Mouse (Mus musculus): ENCODE data around the gene Dusp7. TPM values are rescaled to one million over a fixed set of nuclear protein-coding genes. Genes with fewer than 3 reads are reported as not detected.

Gene Dusp7
- total and polyA plus RNA-seq, 3 experiments: 5.5 to 12.2 TPM; not detected in 1

DNA sequence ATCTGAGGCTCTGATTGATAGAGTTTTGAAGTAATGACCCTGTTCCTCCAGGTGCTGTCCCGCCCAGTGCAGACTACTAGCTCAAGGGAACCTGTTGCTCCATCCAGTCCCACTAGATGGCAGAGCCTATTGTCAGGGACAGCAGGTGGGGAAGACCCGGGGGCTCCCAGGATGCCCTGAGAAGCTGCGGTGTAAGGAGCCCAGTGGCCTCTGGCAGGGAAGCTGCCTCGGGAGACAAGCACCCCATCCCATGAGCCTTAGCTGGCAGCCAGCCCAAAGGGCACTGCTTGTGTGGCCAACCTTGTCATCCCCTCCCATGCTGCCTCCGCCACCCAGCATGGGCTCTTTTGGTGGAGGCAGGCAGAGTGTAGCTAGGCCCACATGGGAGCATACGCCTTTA is 17.3 kb upstream of the Dusp7 start:
- no peaks in the 10 kb centered on the region for H3K36me3 ChIP-seq (ENCODE audit: control insufficient read depth in 1 of 2, insufficient read depth in 2 of 2, low read length in 2 of 2)
- no peak for DNase-seq (ENCODE audit: low read depth, low spot score)
- TF ChIP-seq CTCF (IDR thresholded peaks at IDR 0.05 in 2 of 3, conservative IDR thresholded peaks at IDR 0.05 in 1 of 3; ENCODE audit: control insufficient read depth in 1 of 3, insufficient read depth in 1 of 3, low read depth in 2 of 3, low read length in 3 of 3, poor library complexity in 1 of 3, severe bottlenecking in 1 of 3): peak in 2 of 3 experiments; percentile 4 to 13; a peak in 1 of 6 replicates
- peak; percentile 21; the same call in 1 of the 2 replicates for TF ChIP-seq SMC3 (IDR thresholded peaks at IDR 0.05; ENCODE audit: low read depth, low read length)
- TF ChIP-seq GABPA (IDR thresholded peaks at IDR 0.05; ENCODE audit: low read depth, low read length): no peak
- no peaks in the 10 kb centered on the region for H3K27me3 ChIP-seq (ENCODE audit: control insufficient read depth in 1 of 2, insufficient read depth in 2 of 2, low read length in 2 of 2)
- no peaks in the 10 kb centered on the region for H3K4me1 ChIP-seq (ENCODE audit: control insufficient read depth in 1 of 2, insufficient read depth in 2 of 2, low read length in 2 of 2)
- no peak overlapping the region for H3K4me3 ChIP-seq (ENCODE audit: control insufficient read depth in 1 of 2, insufficient read depth in 1 of 2, low read depth in 2 of 2, low read length in 2 of 2)
- no peak overlapping the region for H3K27ac ChIP-seq (ENCODE audit: control insufficient read depth, low read depth, low read length)
- H3K9me3 ChIP-seq (replicated peaks; ENCODE audit: insufficient read depth, low read length): no peaks in the 10 kb centered on the region
- H3K79me2 ChIP-seq (ENCODE audit: control insufficient read depth, insufficient read depth, low read length, poor library complexity): no peaks in the 10 kb centered on the region
- no peak overlapping the region for H3K9ac ChIP-seq (ENCODE audit: control insufficient read depth, low read depth, low read length, poor library complexity, severe bottlenecking)

DNA sequence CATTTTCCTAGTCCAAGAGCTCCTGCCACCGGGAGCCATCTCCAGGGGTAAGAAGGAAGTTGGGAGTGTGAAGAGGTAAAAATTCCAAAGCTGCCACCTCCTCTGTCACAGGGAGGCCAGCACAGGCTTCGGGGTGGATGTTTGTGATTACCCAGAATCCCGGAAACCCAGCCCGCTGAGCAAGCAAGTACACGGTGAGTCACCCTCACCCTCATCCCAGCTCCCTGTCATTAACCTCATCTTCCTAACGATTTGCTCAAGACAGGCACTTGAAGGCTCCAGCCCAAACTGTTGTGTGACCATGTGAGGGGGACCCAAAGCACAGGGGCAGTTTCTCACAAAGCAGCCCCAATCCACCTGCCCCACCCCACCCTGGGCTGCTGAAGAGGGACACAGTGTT is 14.7 kb upstream of the Dusp7 start:
- Histone ChIP-seq H3K79me2 (ENCODE audit: control insufficient read depth, insufficient read depth, low read length, poor library complexity) (no peaks in the 10 kb centered on the region), H3K27ac (ENCODE audit: control insufficient read depth, low read depth, low read length) (no peak overlapping the region), H3K36me3 (ENCODE audit: control insufficient read depth in 1 of 2, insufficient read depth in 2 of 2, low read length in 2 of 2) (no peaks in the 10 kb centered on the region), H3K9me3 (replicated peaks; ENCODE audit: insufficient read depth, low read length) (no peaks in the 10 kb centered on the region), H3K9ac (ENCODE audit: control insufficient read depth, low read depth, low read length, poor library complexity, severe bottlenecking) (no peak overlapping the region), H3K27me3 (ENCODE audit: control insufficient read depth in 1 of 2, insufficient read depth in 2 of 2, low read length in 2 of 2) (no peaks in the 10 kb centered on the region), H3K4me3 (ENCODE audit: control insufficient read depth in 1 of 2, insufficient read depth in 1 of 2, low read depth in 2 of 2, low read length in 2 of 2) (no peak overlapping the region), H3K4me1 (ENCODE audit: control insufficient read depth in 1 of 2, insufficient read depth in 2 of 2, low read length in 2 of 2) (no peaks in the 10 kb centered on the region)
- TF ChIP-seq ZC3H11A (IDR thresholded peaks at IDR 0.05; ENCODE audit: low read depth, low read length) (no peak), UBTF (IDR thresholded peaks at IDR 0.05; ENCODE audit: borderline replicate concordance, insufficient read depth, low read depth, low read length) (no peak), MEF2A (IDR thresholded peaks at IDR 0.05; ENCODE audit: extremely low read depth, insufficient replicate concordance, low read depth, low read length, poor library complexity, severe bottlenecking) (no peak), CHD1 (IDR thresholded peaks at IDR 0.05; ENCODE audit: low read depth, low read length) (no peak), NRF1 (IDR thresholded peaks at IDR 0.05; ENCODE audit: insufficient read depth, low read depth, low read length, poor library complexity, severe bottlenecking) (no peak), SMC3 (IDR thresholded peaks at IDR 0.05; ENCODE audit: low read depth, low read length) (no peak), BHLHE40 (IDR thresholded peaks at IDR 0.05; ENCODE audit: borderline replicate concordance, low read depth, low read length) (no peak), RCOR1 (IDR thresholded peaks at IDR 0.05; ENCODE audit: low read depth, low read length) (no peak), NELFE (IDR thresholded peaks at IDR 0.05; ENCODE audit: low read depth, low read length) (no peak), SIN3A (IDR thresholded peaks at IDR 0.05; ENCODE audit: low read length) (no peak), ETS1 (IDR thresholded peaks at IDR 0.05; ENCODE audit: low read depth, low read length) (no peak), CTCF (IDR thresholded peaks at IDR 0.05 in 2 of 3, conservative IDR thresholded peaks at IDR 0.05 in 1 of 3; ENCODE audit: control insufficient read depth in 1 of 3, insufficient read depth in 1 of 3, low read depth in 2 of 3, low read length in 3 of 3, poor library complexity in 1 of 3, severe bottlenecking in 1 of 3) (no peak), TAL1 (IDR thresholded peaks at IDR 0.05; ENCODE audit: low read length) (no peak), ELF1 (IDR thresholded peaks at IDR 0.05; ENCODE audit: low read depth, low read length) (no peak), TCF12 (IDR thresholded peaks at IDR 0.05; ENCODE audit: low read depth, low read length) (no peak), ZMIZ1 (IDR thresholded peaks at IDR 0.05; ENCODE audit: low read depth, low read length) (no peak)
- DNase-seq (ENCODE audit: low read depth, low spot score): no peak
